Mouse (Mus musculus) brown adipose tissue, adult 24 weeks (tissue): Measurements from ENCODE around the gene Mrpl24. TPM values are rescaled to one million over a fixed set of nuclear protein-coding genes. Genes with fewer than 3 reads are reported as not detected.

Experiments used
- H3K27ac ChIP-seq: fragments of 200-500 bp; replicated peaks from 2 replicates; pipeline ENCODE4 v1.5.1; 2012; ENCODE audit warnings: low read depth, mild to moderate bottlenecking, low read length
- H3K4me1 ChIP-seq: fragments of 200-500 bp; 2 replicates; pipeline ENCODE4 v1.6.1; 2012; ENCODE audit warnings: low read length, mixed read lengths; ENCODE audit not compliant: control insufficient read depth, insufficient read depth, insufficient read length
- H3K4me3 ChIP-seq: fragments of 200-500 bp; 2 replicates; pipeline ENCODE4 v1.5.1; 2012; ENCODE audit warnings: low read depth, mild to moderate bottlenecking, low read length, moderate library complexity; ENCODE audit not compliant: insufficient read depth
- polyA plus RNA-seq: library from polyadenylated mRNA; stranded (reverse); fragments of >200 nt; gene quantifications from 2 replicates; pipeline ENCODE4 v1.2.4, GENCODE M21; 2012; ENCODE audit not compliant: missing spikeins, insufficient read depth, insufficient read length

Gene Mrpl24
- polyA plus RNA-seq, 1 experiment = 158 TPM

GRCm38 (mm10) chr3:87903821-87904220, 15.5 kb upstream of the Mrpl24 start:
- Histone ChIP-seq H3K27ac (no peak overlapping the region), H3K4me3 (no peak overlapping the region), H3K4me1 (peaks cover 12% of the 10 kb centered on the region)

- Histone ChIP-seq H3K4me3 (peak within 1 kb of the TSS; percentile 87), H3K4me1 (peaks cover 23% of the 10 kb centered on the region), H3K27ac (peak within 1 kb of the TSS; percentile 91)
These were observed 13.3 kb upstream of the Mrpl24 start, which contains the start of gene Hdgf for GRCm38 (mm10) chr3:87905880-87906485. Gene Hdgf (plus strand): TSS chr3:87906321.

GRCm38 (mm10) chr3:87906601-87906980, 12.7 kb upstream of the Mrpl24 start:
- peak overlapping the region; percentile 87 for H3K4me3 ChIP-seq
- peaks cover 23% of the 10 kb centered on the region for H3K4me1 ChIP-seq
- peak overlapping the region; percentile 91 for H3K27ac ChIP-seq

GRCm38 (mm10) chr3:87906981-87907857, 12.1 kb upstream of the Mrpl24 start:
- Histone ChIP-seq H3K4me3 (peak overlapping the region; percentile 87), H3K27ac (peak overlapping the region; percentile 91), H3K4me1 (peaks cover 23% of the 10 kb centered on the region)

GRCm38 (mm10) chr3:87907906-87908305, 11.4 kb upstream of the Mrpl24 start:
- Histone ChIP-seq H3K27ac (peak overlapping the region; percentile 91), H3K4me1 (peaks cover 23% of the 10 kb centered on the region), H3K4me3 (peak overlapping the region; percentile 87)

GRCm38 (mm10) chr3:87909381-87909780, 9.9 kb upstream of the Mrpl24 start:
- Histone ChIP-seq H3K4me1 (peaks cover 23% of the 10 kb centered on the region), H3K4me3 (0 out of 2 replicates have a peak overlapping the region, but pooled peaks have one; percentile 7), H3K27ac (peak overlapping the region; percentile 78)

- Histone ChIP-seq H3K4me3 (peak overlapping the region; percentile 12), H3K4me1 (peaks cover 23% of the 10 kb centered on the region), H3K27ac (peak overlapping the region; percentile 78)
These were observed 9.4 kb upstream of the Mrpl24 start for GRCm38 (mm10) chr3:87909874-87910273.

- Histone ChIP-seq H3K4me3 (peak overlapping the region; percentile 79), H3K27ac (peak overlapping the region; percentile 98), H3K4me1 (peaks cover 23% of the 10 kb centered on the region)
These were observed 8.6 kb upstream of the Mrpl24 start for GRCm38 (mm10) chr3:87910573-87911141.

- H3K27ac ChIP-seq = no peak overlapping the region
These were observed 5.8 kb upstream of the Mrpl24 start for GRCm38 (mm10) chr3:87913491-87913890.

GRCm38 (mm10) chr3:87913891-87914290, 5.4 kb upstream of the Mrpl24 start:
- Histone ChIP-seq H3K4me1 (peaks cover 10% of the 10 kb centered on the region), H3K4me3 (no peak overlapping the region), H3K27ac (no peak overlapping the region)

More at GRCm38 (mm10) chr3:87913491-87913890, 5.8 kb upstream of the Mrpl24 start:
- no peak overlapping the region for H3K4me3 ChIP-seq
- H3K4me1 ChIP-seq = peaks cover 14% of the 10 kb centered on the region

- Histone ChIP-seq H3K4me3 (no peak overlapping the region), H3K4me1 (no peaks in the 10 kb centered on the region), H3K27ac (no peak overlapping the region)
These were observed 2.3 kb upstream of the Mrpl24 start for GRCm38 (mm10) chr3:87916990-87917389.

GRCm38 (mm10) chr3:87918551-87918950, 755 bp upstream of the Mrpl24 start:
- Histone ChIP-seq H3K4me3 (no peak overlapping the region), H3K27ac (no peak overlapping the region), H3K4me1 (no peaks in the 10 kb centered on the region)

- Histone ChIP-seq H3K27ac (no peak overlapping the region), H3K4me1 (no peaks in the 10 kb centered on the region), H3K4me3 (peak overlapping the region; percentile 79; the same call in 1 of the 2 replicates)
These were observed 1.1 kb downstream of the Mrpl24 start for GRCm38 (mm10) chr3:87920270-87920943.

GRCm38 (mm10) chr3:87924996-87925395, 5.7 kb downstream of the Mrpl24 start:
- Histone ChIP-seq H3K4me3 (no peak overlapping the region), H3K4me1 (peaks cover 3% of the 10 kb centered on the region; the same call in 1 of the 2 replicates), H3K27ac (no peak overlapping the region)

- H3K4me1 ChIP-seq = peaks cover 3% of the 10 kb centered on the region
- H3K27ac ChIP-seq = no peak overlapping the region
- H3K4me3 ChIP-seq = no peak overlapping the region
These were observed 8.1 kb downstream of the Mrpl24 start for GRCm38 (mm10) chr3:87927452-87927851.
